Mouse (Mus musculus) stomach, postnatal 0 days (tissue): ENCODE results near the gene Abca3.

Experiments
- CTCF ChIP-seq: IDR thresholded peaks from 2 replicates; pipeline ENCODE4 v1.5.1; 2016; ENCODE audit warnings: antibody characterized with exemption, low read depth, mild to moderate bottlenecking, moderate library complexity
- EP300 ChIP-seq: optimal IDR thresholded peaks from 2 replicates; pipeline ENCODE3; 2016; ENCODE audit warnings: antibody characterized with exemption

DNA sequence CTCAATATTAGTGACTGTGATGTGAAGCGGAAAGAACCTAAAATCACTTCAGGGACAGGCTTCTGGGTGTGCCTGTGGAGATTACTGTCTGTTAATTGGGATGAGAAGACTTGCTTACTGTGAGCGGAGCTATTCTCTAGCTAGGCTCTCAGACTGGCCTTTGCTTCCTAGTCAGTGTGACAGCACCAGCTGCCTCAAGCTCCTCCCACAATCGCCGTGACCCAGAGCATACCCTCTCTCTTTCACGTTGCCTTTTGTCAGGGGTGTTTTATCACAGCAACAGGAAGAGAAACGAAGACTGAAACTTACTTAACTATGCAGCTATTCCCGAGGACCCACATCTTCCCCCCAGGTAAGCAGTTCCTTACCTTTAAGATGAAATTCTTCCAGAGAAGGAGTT, 4.9 kb upstream of the Abca3 start:
- no peak for TF ChIP-seq EP300
- TF ChIP-seq CTCF: no peak
